Mouse (Mus musculus) gastrocnemius, adult 18-20 months (tissue): ENCODE measurements around the gene Gm20538. TPM values are rescaled to one million over a fixed set of nuclear protein-coding genes. Genes with fewer than 3 reads are reported as not detected.
A peak's percentile ranks its signal among the peaks of the same experiment; 100 is the strongest.

Experiments used
- DNase-seq: peaks from one replicate; pipeline ENCODE4 v3.0.0; 2021; ENCODE audit warnings: low spot score
- long read RNA-seq, 2 experiments: library from polyadenylated mRNA; stranded (forward); transcript quantifications; one replicate each; pipeline ENCODE4 v2.0.0; 2021
- total RNA-seq, 2 experiments: library from RNA; stranded (reverse); gene quantifications; 2 replicates each; pipeline ENCODE4 v1.2.3; 2021

The Gm20538 gene
- not detected for total RNA-seq
- long read RNA-seq, experiment 1, partial matches to known transcripts, result 0 of 1 reads
- long read RNA-seq, experiment 1, other reads (novel, unspliced or antisense), result 1 of 1 reads
- long read RNA-seq, experiment 2, result 0 reads

DNA sequence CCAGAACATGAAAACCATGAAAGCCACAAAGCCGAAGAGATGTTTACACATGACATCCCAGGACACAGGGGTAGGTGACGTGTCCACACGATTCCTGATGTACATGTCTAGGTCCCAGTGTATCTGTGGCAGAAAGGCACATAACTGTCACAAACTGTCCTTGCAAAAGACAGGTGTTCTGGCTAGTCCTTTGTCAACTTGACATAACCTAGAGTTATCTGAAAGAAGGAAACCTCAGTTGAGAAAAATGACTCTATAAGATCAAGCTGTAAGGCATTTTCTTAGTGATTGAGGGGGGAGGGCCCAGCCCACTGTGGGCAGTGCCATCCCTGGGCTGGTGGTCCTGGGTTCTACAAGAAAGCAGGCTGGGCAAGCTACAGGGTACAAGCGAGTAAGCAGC, at the start of gene Gm20538:
Gene Gm20538, minus strand, starts transcription at position 101 of the 400 bp plus-strand sequence.
- DNase-seq, result no peak

DNA sequence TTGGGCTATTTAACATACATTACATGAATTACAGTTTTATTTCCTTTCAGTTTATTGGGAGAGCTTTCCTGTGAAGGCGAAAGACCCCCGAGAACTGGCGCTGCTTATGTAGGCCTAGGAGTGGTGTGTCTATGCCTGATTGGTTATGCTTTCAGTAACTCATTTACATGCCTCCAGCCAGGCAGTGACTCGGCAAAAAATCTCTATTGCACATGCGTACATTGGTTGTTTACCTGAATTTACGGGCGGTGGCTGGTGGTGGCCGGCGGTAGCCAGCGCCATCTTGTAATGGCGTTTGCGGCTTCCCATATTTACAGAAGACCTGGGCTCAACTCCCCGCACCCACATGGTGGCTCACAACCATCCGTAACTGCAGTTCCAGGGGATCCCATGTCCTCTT, 41.5 kb upstream of the Gm20538 start:
- DNase-seq, result no peak

DNA sequence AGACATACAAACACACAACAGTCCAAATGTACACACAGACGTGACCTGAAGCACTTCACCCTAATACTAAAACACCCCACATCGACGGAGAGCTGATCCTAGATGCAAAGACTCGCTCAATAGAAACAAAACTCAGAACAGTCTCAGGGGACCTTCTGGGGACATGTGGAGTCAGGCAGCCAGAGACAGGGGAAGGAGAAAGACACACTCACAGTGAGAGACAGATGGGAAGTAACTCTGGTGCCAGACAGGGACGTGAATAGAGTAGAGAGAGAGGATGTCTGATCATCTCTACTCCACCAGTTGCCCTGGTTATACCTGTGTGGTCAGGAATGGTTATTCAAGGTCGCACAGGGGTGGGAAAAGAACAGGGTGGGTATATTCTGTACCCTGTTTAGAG, 39.0 kb upstream of the Gm20538 start:
- DNase-seq, result no peak

DNA sequence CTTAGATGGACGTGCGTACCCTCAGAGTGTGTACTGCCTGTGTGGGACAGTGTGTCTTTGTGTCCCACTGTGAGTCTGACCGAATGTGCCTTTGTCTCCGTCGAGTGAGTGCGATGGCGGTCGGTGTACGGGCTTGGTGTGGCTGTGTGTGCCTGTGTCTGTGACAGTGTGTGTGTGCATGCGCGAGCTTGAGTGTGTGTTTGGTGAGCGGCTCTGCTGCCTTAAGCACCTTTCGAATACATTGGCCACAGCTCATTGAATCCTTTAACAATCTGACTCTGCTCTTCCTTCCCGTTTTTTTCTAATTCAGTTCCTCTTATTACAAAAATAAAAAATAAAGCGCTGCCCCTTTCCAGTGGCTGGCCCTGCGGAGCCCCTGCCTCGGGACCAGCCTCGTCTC, 38.4 kb upstream of the Gm20538 start:
- no peak for DNase-seq

DNA sequence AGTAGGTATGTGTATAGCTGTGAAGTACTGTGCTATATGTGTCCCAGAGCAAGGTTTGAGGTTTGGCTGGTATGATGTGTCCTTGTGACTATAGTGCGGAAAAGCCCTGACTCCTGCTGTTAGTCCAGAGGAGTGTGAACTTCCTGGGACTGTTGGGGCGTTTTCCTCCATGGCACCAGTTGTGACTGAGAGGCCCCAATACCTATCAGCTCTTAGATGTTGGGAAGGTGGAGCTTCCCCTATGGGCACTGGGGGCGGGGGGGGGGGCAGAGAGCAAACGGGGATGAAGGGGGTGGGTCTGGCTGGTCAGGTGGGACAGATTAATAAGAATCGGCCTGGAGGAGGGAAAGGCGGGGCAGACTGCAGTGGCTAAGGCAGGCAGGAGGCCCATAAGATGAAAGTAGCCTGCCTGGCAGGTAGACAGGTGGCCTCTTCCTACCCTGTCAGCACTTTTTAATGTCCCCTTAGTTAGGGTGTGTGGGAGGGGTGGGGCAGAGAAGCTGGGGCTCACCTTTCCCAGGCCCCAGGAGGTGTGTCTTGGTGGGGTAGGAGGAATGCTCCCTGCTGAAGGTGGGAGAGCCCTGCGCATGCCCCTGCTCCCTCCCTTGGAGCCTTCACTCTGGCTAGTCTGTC, 37.1 kb upstream of the Gm20538 start:
- DNase-seq, result no peak

DNA sequence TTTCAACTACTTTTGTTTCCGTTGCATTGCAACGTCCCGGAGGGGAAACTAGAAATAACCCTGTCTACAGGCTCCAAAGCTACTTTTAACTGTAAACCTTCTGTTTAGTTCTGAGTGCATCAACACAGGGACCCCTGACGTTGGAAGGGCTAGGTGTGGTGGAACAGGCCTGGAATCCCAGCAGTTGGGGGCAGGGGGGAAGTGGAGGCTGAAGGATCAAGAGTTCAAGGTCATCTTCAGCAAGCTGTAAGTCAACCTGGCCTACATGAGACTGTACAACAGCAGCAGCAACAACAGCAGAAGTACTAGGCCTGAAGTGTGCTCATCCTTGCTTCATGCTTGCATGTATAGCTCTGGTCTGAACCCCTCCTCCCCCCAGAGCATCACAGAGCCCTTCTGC, 35.4 kb upstream of the Gm20538 start:
- no peak for DNase-seq

DNA sequence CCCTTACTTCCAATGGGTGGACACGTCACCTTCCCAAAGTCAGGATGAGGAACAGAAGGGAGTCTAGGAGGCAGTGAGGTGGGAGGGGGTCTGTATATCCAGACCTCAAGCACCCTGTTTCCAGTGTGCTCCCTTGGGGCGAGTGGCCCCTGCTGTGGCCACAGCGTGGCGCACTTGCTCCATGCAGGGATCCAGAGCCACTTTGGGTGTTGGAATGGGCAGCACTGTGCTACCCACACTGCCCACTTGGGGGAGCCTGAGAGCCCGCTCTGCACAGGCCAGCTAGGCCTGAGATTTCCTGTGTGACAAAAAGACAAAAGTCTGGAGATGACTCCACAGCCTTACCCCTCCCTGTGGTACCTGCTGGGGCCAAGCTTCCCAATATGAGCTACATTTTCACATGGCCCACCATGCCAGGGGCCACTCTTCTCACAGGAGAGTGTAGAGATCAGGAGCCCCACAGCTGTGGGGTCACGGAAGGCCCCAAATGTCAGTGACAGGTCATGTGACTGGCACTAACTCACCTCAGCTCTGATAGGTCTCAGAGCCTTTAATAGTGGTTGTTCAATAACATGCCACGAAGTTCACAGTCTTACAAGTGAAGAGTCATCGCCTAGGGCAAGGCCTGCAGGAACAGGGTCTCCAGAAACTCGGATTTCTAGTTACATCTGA, 30.1 kb upstream of the Gm20538 start:
- peak; percentile 89 for DNase-seq

DNA sequence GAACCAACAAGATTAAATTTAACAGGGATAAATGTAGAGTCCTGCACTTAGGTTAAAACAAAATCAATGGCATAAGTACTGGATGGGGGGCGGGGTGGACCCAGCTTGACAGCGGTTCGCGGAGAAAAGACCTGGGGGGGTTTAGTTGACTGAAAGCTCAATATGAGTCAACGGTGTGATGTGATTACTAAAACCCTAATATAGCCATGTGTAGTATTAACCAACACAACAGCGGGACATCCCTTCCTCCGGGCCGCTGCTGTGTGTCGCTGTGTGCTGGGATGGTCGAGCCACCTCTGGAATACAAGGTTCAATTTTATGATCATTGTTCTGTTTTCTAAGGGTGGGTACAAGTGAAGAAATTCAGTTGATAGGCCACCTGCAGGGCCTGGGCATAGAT, 29.5 kb upstream of the Gm20538 start:
- no peak for DNase-seq

DNA sequence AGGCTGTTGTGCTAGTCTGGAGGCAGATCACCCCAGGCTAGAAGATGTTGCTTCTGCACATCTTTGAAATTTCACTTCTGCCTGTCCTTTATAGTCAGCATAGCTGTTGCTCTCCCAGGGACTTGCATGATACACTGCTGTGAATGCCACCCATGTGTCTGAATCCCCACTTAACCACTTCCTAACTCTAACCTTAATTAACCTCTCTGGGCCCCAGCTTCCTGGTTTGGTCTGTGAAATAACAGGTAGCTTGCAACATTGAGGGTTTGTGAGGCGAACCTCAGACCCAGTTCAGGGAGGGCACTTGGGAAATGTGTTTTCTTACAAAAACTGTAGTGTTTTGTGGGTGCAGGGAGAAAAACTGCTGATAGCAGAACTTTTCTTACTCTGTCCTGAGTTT, 25.4 kb upstream of the Gm20538 start:
- no peak for DNase-seq

DNA sequence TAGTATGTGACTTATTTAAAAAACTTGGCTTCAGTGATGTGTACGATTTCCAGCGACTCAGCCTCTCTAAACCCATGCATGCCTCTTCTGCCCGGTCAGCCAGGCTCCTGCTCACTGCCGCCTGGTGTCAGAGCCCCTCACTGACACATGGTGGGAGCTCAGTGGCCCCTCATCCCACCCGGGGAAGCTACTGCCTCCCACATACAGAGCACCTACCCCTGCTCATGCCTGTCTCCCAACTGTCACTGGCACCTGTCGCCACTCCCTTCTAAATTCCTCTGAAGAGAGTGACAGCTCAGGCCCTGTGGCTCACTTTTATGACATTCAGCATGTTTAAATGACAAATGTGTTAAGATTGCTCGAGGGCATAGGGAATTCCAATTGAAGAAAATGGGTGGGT, 23.6 kb upstream of the Gm20538 start:
- no peak for DNase-seq

DNA sequence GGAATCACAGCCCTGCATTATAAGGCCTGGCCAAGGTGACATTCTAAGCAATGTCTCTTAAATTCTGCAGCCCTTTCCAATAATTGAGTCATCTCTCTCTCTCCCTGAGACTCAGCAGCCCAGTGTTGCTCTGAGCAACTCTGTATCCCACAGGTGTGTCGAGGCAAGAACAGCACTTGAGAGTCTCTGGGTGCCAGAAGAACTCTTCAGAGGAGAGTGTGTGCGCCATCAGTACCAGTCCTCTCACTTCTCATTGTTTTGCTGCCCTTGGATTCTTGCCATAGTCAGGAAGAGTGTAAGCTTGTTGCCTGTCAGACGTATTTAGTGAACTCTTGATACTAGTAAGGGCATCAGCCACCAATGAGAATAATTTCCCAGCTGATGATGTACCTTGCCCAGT, 15.1 kb upstream of the Gm20538 start:
- no peak for DNase-seq

DNA sequence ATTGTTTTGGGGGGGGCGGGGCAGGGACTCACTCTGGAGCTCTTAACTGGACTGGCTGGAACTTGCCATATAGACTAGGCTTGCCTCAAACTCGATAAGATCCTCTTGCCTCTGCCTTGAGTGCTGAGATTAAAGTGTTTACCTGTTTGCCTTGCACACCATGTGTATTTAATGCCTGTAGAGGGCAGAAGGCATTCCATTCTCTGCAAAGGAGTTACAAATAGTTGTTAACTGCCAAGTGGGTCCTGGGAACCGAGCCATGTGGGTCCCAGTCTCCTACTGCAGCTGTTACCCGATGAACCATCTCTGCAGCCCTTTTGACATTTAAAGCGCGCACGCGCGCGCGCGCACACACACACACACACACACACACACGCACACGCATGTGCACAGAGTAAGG, 11.4 kb upstream of the Gm20538 start:
- DNase-seq, result no peak

DNA sequence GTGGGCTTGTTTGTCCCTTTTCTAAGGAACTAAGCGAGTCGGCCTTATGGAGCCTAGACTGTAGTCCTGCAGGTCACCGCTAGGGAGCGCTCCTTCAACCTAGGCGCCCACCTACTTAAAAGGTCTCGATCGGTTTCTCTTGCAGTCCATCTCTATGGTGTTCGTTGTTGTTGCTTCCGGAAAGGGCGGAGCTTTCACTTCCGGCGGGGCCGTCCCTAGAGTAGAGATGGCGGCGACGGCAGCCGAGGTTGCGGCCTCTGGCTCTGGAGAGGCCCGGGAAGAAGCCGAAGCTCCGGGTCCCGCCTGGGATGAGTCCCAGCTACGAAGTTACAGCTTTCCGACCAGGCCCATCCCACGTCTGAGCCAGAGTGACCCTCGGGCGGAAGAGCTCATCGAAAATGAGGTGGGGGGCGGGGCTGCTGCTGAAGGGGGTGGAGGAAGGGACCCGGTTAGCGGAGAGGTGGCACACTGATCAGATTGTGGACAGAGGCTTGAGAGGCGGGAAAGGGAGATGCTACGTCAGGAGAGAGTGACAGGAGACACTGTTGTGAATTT, 10.1 kb upstream of the Gm20538 start, which contains the start of gene Hif1an:
Gene Hif1an, plus strand, starts transcription at position 199 of the 555 bp plus-strand sequence.
- peak; percentile 97 for DNase-seq

DNA sequence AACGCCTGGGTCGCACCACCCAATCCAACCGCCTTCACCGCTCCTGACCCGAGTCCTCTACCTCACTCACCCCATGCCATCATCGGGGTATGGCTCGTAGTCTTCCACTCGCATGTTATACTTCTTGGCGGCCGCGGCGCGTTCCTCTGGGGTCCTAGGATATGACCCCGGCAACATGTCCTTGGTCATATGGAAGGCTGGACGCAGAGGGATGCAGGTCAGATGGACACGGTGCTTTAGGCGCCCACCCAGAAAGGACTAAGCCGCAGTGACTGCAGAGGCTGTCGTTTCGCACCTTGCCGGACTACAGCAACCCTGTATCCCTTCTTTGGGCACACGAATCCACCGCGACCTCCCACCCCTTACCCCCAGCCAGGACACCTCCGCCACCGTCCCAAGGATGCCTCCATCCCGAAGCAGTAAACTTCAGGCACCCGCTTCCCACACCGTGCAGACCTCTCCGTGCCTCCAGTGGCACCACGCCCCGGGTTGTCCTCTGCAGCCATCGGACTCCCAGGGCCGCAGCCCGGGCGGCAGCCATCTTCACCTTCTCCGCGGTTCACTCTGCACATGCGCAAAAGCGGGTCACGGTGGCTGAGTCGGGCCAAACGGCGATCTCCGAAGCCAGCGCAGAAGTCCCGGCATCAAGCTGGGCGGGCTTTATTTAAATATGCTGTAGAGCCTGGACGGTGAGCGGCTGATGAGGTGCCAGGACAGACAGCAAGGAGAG, 2.4 kb upstream of the Gm20538 start, which contains the start of gene Ndufb8:
Gene Ndufb8, minus strand, starts transcription at position 580 of the 730 bp plus-strand sequence.
- DNase-seq, result peak; percentile 97

DNA sequence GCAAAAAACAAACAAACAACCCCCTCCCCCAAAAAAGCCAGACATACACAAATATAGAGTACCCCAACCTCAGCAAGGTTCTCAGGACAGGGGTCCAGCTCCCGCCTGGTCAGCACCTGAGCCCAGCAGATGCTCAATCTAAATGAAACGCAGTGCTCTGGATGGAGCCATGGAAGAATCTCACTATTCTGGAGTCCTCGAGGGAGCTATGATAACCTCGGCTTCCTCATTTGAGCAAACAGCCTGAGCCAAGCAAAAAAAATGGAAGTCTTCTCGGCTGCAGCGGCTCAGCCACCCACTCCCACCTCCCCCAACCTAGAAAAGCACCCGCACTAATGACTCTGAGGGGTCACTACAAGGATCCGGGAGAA, 1.8 kb upstream of the Gm20538 start:
- no peak for DNase-seq

DNA sequence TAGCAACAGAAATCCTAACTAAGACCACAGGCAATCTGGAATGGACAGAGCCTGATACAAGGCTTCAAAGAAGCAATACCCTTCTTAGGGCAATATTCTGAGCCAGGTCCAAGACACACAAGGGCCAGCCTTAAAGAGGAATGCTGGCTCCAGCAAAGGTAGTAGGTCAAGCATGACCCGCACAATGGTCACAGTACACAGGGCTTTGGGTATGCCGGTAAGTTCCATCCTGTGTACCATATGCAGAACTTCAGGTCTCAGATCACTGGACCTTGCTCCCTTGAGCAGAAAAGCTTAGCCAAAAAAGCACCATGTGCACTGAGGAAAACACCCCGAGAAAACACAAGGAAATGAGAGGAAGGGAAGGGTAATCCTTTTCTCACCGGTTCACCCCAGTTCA, 655 bp upstream of the Gm20538 start:
- DNase-seq, result no peak

DNA sequence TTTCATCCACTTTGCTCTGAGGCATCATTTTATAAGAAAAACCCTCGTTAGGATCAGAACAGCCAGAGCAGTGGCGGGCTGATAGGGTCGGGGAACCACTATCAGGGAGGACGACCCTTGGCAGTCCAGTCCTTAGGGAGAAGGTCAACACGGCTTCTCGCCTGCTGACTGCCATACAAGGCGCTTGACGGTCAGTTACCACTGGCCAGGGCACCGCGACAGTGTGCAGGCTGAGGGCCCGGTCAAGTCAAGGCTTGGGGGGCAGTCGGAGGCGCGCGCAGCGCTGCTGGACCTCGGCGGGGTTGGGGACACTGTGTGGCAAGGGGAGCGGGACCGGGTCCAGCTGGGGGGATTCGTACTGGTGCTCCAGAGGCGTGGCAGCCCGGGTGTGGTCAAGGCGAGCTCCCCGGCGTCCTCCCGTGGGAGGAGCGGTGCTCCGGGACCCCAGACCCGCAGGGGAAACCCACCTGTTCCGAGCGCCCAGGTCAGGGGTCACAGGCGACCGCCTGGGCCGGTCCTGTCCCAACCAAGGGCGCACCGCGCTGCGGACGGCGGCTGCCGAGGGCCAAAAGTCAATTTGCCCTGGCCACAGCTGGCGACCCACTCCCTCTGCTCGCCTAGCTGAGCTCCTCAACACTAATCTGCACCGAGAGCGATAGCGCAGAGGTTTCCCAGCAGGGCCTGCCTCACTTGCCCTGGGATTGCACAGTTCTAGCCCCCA, 7.2 kb downstream of the Gm20538 start, which contains the start of gene Sec31b:
Gene Sec31b, minus strand, starts transcription at position 544 of the 721 bp plus-strand sequence.
- DNase-seq, result peak; percentile 74

DNA sequence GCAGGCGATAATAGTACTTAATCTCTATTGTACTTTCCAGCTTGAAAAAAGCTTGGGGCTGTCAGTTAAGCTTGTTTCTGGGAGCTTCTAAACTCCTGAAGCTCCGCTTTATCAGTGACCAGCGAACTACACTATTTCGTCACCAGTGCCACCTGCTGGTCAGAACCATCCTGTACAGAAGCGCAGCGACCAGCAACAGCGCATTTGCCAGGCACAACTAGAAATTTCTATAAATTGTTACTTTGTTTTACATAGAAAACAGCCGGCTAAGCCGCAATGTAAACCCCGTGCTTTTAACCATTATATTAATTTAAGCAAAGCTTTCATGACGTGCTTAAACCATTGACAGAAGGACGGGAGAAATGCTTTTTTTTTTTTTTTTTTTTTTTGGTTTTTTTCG, 7.9 kb downstream of the Gm20538 start:
- DNase-seq, result peak; percentile 80

DNA sequence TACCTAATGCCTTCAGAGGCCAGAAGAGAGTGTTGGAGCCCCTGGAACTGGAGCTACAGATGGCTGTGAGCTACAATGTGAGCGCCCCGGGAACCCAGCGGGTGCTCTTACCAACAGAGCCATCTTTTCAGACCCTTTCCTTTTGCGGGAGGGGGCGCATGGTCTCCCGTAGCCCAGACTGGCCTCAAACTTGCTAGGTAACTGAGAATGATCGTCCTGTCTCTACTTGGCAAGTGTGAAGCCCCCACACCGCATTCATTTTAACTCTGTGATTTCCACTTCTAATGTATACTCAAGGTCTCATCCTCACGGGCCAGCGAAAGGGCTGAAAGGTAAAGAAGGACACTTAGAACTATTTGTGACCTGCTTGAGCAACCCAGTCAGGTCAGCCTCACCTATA, 8.3 kb downstream of the Gm20538 start:
- no peak for DNase-seq

DNA sequence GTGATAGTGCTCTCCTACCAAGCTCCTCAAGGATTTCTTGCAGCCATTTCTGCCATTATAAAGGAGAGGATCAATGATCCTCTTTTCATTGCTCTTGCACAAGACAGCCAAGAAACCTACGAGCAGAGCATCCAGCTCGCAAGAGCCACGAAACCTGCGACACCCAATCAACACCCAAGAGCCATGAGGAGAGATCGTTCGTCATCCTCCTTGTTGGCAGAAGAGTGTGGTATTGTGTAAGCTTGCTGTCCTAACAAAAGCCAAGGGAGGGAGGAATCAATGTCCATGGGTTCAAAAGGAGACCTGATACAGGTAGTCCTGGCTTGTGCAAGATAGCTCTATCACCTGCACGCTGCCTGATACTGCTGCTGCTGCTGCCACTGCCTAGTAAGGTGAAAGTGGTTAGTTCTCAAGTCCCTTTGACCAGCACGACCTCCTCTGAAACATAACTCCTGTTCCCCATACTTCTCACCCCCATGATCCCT, 9.9 kb downstream of the Gm20538 start:
- no peak for DNase-seq

DNA sequence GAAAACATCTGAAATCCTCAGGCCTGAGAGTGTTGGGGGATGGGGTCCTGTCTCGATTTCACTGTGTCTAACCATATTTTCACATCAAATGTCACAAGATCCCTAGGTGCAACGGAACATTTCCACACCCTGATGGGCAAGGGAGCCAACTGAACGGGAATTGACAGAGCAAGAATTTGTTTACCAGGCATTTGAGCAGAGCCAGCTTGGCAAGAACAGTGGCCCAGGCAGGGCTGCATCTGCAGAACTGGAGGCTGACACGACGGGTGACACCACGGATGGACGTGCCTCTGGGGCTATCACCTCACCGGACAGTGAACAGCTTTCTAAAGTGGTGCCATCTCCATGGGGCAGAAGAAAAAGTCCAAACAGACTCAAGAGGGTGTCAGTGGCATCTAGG, 15.2 kb downstream of the Gm20538 start:
- peak; percentile 49 for DNase-seq
